Mouse (Mus musculus): ENCODE measurements around the gene Sult2b1. TPM values are rescaled to one million over a fixed set of nuclear protein-coding genes. Genes with fewer than 3 reads are reported as not detected.
A peak's percentile ranks its signal among the peaks of the same experiment; 100 is the strongest.

Gene Sult2b1
- polyA plus RNA-seq, 1 experiment from 2014 or later: 0.68 TPM

- H3K9ac ChIP-seq: no peak overlapping the region
- no peaks in the 10 kb centered on the region for H3K36me3 ChIP-seq
- H3K4me3 ChIP-seq (replicated peaks): no peak overlapping the region
- WGBS (ENCODE audit: insufficient replicate concordance): 42% methylated on average over 8 of the region's 8 CpGs
- peaks cover 2% of the 10 kb centered on the region; the same call in 1 of the 2 replicates for H3K27me3 ChIP-seq
- no peaks in the 10 kb centered on the region; the same call in 1 of the 2 replicates for H3K9me3 ChIP-seq (replicated peaks)
- no peak overlapping the region for H3K4me2 ChIP-seq
- no peak overlapping the region for H3K27ac ChIP-seq
- DNase-seq: no peak
- no peak for ATAC-seq (ENCODE audit: low read depth)
- H3K4me1 ChIP-seq (replicated peaks): no peaks in the 10 kb centered on the region
These were observed 17.7 kb downstream of the Sult2b1 start for GRCm38 (mm10) chr7:45766764-45767163.

GRCm38 (mm10) chr7:45765995-45766394 lies 18.5 kb downstream of the Sult2b1 start:
- Histone ChIP-seq H3K36me3 (no peaks in the 10 kb centered on the region), H3K4me3 (replicated peaks) (no peak overlapping the region), H3K9me3 (replicated peaks) (no peaks in the 10 kb centered on the region; the same call in 1 of the 2 replicates), H3K9ac (no peak overlapping the region), H3K4me2 (no peak overlapping the region), H3K27ac (no peak overlapping the region), H3K27me3 (peaks cover 3% of the 10 kb centered on the region; the same call in 1 of the 2 replicates), H3K4me1 (replicated peaks) (no peaks in the 10 kb centered on the region)
- WGBS (ENCODE audit: insufficient replicate concordance): 43% methylated on average over 8 of the region's 8 CpGs
- no peak for ATAC-seq (ENCODE audit: low read depth)
- DNase-seq: no peak

- H3K27me3 ChIP-seq: peaks cover 34% of the 10 kb centered on the region
- DNase-seq (no peak), ATAC-seq (ENCODE audit: low read depth) (no peak)
- 0 out of 2 replicates have a peak, but pooled peaks cover 6% of the 10 kb centered on the region for H3K4me1 ChIP-seq (replicated peaks)
- 42% methylated on average over 5 of the region's 5 CpGs for WGBS (ENCODE audit: insufficient replicate concordance)
- H3K4me3 ChIP-seq (replicated peaks): no peak overlapping the region
- no peak overlapping the region for H3K27ac ChIP-seq
- H3K4me2 ChIP-seq: no peak overlapping the region
- no peaks in the 10 kb centered on the region for H3K9me3 ChIP-seq (replicated peaks)
- no peaks in the 10 kb centered on the region for H3K36me3 ChIP-seq
- H3K9ac ChIP-seq: no peak overlapping the region
These were observed 24.3 kb downstream of the Sult2b1 start for GRCm38 (mm10) chr7:45760151-45760550.

- Histone ChIP-seq H3K27ac (no peak overlapping the region), H3K4me3 (replicated peaks) (no peak overlapping the region), H3K36me3 (no peaks in the 10 kb centered on the region), H3K9me3 (replicated peaks) (no peaks in the 10 kb centered on the region), H3K9ac (no peak overlapping the region), H3K4me2 (peak overlapping the region; percentile 49), H3K27me3 (peaks cover 34% of the 10 kb centered on the region), H3K4me1 (replicated peaks) (0 out of 2 replicates have a peak, but pooled peaks cover 6% of the 10 kb centered on the region)
- ATAC-seq (ENCODE audit: low read depth) (peak; percentile 43; the same call in 1 of the 2 replicates), DNase-seq (no peak)
- 8% methylated on average over 26 of the region's 27 CpGs for WGBS (ENCODE audit: insufficient replicate concordance)
These were observed 25.1 kb downstream of the Sult2b1 start for GRCm38 (mm10) chr7:45759400-45759799.

GRCm38 (mm10) chr7:45755703-45756102 lies 28.8 kb downstream of the Sult2b1 start:
- H3K4me2 ChIP-seq: no peak overlapping the region
- ATAC-seq (ENCODE audit: low read depth) (no peak), DNase-seq (no peak)
- H3K9ac ChIP-seq: no peak overlapping the region
- 52% methylated on average over 6 of the region's 6 CpGs for WGBS (ENCODE audit: insufficient replicate concordance)
- no peak overlapping the region for H3K27ac ChIP-seq
- no peaks in the 10 kb centered on the region for H3K36me3 ChIP-seq
- 0 out of 2 replicates have a peak, but pooled peaks cover 6% of the 10 kb centered on the region for H3K4me1 ChIP-seq (replicated peaks)
- H3K9me3 ChIP-seq (replicated peaks): no peaks in the 10 kb centered on the region
- no peak overlapping the region for H3K4me3 ChIP-seq (replicated peaks)
- H3K27me3 ChIP-seq: peaks cover 30% of the 10 kb centered on the region

GRCm38 (mm10) chr7:45750162-45750561 lies 34.3 kb downstream of the Sult2b1 start:
- Histone ChIP-seq H3K4me2 (no peak overlapping the region), H3K4me1 (replicated peaks) (peaks cover 4% of the 10 kb centered on the region; the same call in 1 of the 2 replicates), H3K27me3 (no peaks in the 10 kb centered on the region), H3K4me3 (replicated peaks) (no peak overlapping the region), H3K27ac (no peak overlapping the region), H3K36me3 (no peaks in the 10 kb centered on the region), H3K9me3 (replicated peaks) (no peaks in the 10 kb centered on the region), H3K9ac (no peak overlapping the region)
- ATAC-seq (ENCODE audit: low read depth) (no peak), DNase-seq (no peak)
- 71% methylated on average over 9 of the region's 9 CpGs for WGBS (ENCODE audit: insufficient replicate concordance)

GRCm38 (mm10) chr7:45749401-45749800 lies 35.1 kb downstream of the Sult2b1 start:
- 37% methylated on average over 10 of the region's 10 CpGs for WGBS (ENCODE audit: insufficient replicate concordance)
- H3K27ac ChIP-seq: no peak overlapping the region
- DNase-seq: no peak
- peaks cover 4% of the 10 kb centered on the region; the same call in 1 of the 2 replicates for H3K4me1 ChIP-seq (replicated peaks)
- H3K4me2 ChIP-seq: no peak overlapping the region
- no peaks in the 10 kb centered on the region for H3K36me3 ChIP-seq
- no peak overlapping the region for H3K9ac ChIP-seq
- no peaks in the 10 kb centered on the region for H3K27me3 ChIP-seq
- H3K9me3 ChIP-seq (replicated peaks): no peaks in the 10 kb centered on the region
- no peak for ATAC-seq (ENCODE audit: low read depth)
- H3K4me3 ChIP-seq (replicated peaks): no peak overlapping the region

GRCm38 (mm10) chr7:45748110-45748509 lies 36.4 kb downstream of the Sult2b1 start:
- Histone ChIP-seq H3K9me3 (replicated peaks) (no peaks in the 10 kb centered on the region), H3K36me3 (no peaks in the 10 kb centered on the region), H3K4me1 (replicated peaks) (peaks cover 4% of the 10 kb centered on the region; the same call in 1 of the 2 replicates), H3K4me2 (no peak overlapping the region), H3K9ac (no peak overlapping the region), H3K27me3 (no peaks in the 10 kb centered on the region), H3K4me3 (replicated peaks) (no peak overlapping the region), H3K27ac (no peak overlapping the region)
- ATAC-seq (ENCODE audit: low read depth) (no peak), DNase-seq (no peak)
- WGBS (ENCODE audit: insufficient replicate concordance): 42% methylated on average over 7 of the region's 7 CpGs

- Histone ChIP-seq H3K4me1 (replicated peaks) (peaks cover 4% of the 10 kb centered on the region; the same call in 1 of the 2 replicates), H3K27me3 (no peaks in the 10 kb centered on the region), H3K9ac (no peak overlapping the region), H3K4me3 (replicated peaks) (no peak overlapping the region), H3K27ac (no peak overlapping the region), H3K4me2 (no peak overlapping the region), H3K9me3 (replicated peaks) (no peaks in the 10 kb centered on the region), H3K36me3 (no peaks in the 10 kb centered on the region)
- WGBS (ENCODE audit: insufficient replicate concordance): 73% methylated on average over 5 of the region's 5 CpGs
- DNase-seq (no peak), ATAC-seq (ENCODE audit: low read depth) (no peak)
These were observed 37.0 kb downstream of the Sult2b1 start for GRCm38 (mm10) chr7:45747450-45747849.

- Histone ChIP-seq H3K4me3 (replicated peaks) (no peak overlapping the region), H3K27ac (no peak overlapping the region), H3K27me3 (no peaks in the 10 kb centered on the region), H3K4me1 (replicated peaks) (peaks cover 12% of the 10 kb centered on the region), H3K4me2 (no peak overlapping the region), H3K9me3 (replicated peaks) (no peaks in the 10 kb centered on the region), H3K36me3 (no peaks in the 10 kb centered on the region), H3K9ac (no peak overlapping the region)
- no peak for ATAC-seq (ENCODE audit: low read depth)
- 57% methylated on average over 6 of the region's 6 CpGs for WGBS (ENCODE audit: insufficient replicate concordance)
- DNase-seq: no peak
These were observed 38.0 kb downstream of the Sult2b1 start for GRCm38 (mm10) chr7:45746518-45746917.

- Histone ChIP-seq H3K9ac (no peak overlapping the region), H3K27me3 (no peaks in the 10 kb centered on the region), H3K27ac (no peak overlapping the region), H3K4me1 (replicated peaks) (peaks cover 14% of the 10 kb centered on the region), H3K9me3 (replicated peaks) (no peaks in the 10 kb centered on the region), H3K36me3 (no peaks in the 10 kb centered on the region), H3K4me3 (replicated peaks) (no peak overlapping the region), H3K4me2 (no peak overlapping the region)
- DNase-seq: no peak
- WGBS (ENCODE audit: insufficient replicate concordance): 35% methylated on average over 2 of the region's 2 CpGs
- no peak for ATAC-seq (ENCODE audit: low read depth)
These were observed 40.1 kb downstream of the Sult2b1 start for GRCm38 (mm10) chr7:45744387-45744786.

GRCm38 (mm10) chr7:45742338-45742737 lies 42.1 kb downstream of the Sult2b1 start:
- H3K9ac ChIP-seq: 0 out of 2 replicates have a peak overlapping the region, but pooled peaks have one; percentile 23
- 30% methylated on average over 19 of the region's 19 CpGs for WGBS (ENCODE audit: insufficient replicate concordance)

More at GRCm38 (mm10) chr7:45742338-45742737, 42.1 kb downstream of the Sult2b1 start:
- no peak overlapping the region for H3K27ac ChIP-seq
- no peaks in the 10 kb centered on the region for H3K9me3 ChIP-seq (replicated peaks)
- H3K4me1 ChIP-seq (replicated peaks): peaks cover 14% of the 10 kb centered on the region
- no peaks in the 10 kb centered on the region for H3K36me3 ChIP-seq
- peak overlapping the region; percentile 27 for H3K4me3 ChIP-seq (replicated peaks)
- DNase-seq (no peak), ATAC-seq (ENCODE audit: low read depth) (no peak)
- no peaks in the 10 kb centered on the region for H3K27me3 ChIP-seq
- H3K4me2 ChIP-seq: peak overlapping the region; percentile 54
